Mouse (Mus musculus) testis, adult 2 months (tissue): ENCODE measurements around the gene Ssbp4. TPM values are rescaled to one million over a fixed set of nuclear protein-coding genes. Genes with fewer than 3 reads are reported as not detected.
"Not testable (repeated sequence)": the region's sequence is repeated elsewhere in the genome, so short reads cannot be mapped to it uniquely, and the experiment has no call there.

Experiments
- H3K27ac ChIP-seq: fragments of 200-500 bp; 2 replicates; pipeline ENCODE4 v1.5.1; 2012; ENCODE audit warnings: low read depth, low read length; ENCODE audit not compliant: control insufficient read depth, insufficient read depth
- H3K27me3 ChIP-seq: fragments of 200-500 bp; 2 replicates; pipeline ENCODE4 v1.6.1; 2012; ENCODE audit warnings: mild to moderate bottlenecking, low read length, moderate library complexity; ENCODE audit not compliant: control insufficient read depth, insufficient read depth
- H3K36me3 ChIP-seq: fragments of 200-500 bp; 2 replicates; pipeline ENCODE4 v1.6.1; 2012; ENCODE audit warnings: mild to moderate bottlenecking, low read length; ENCODE audit not compliant: control insufficient read depth, insufficient read depth
- H3K4me1 ChIP-seq: fragments of 200-500 bp; 2 replicates; pipeline ENCODE4 v1.6.1; 2012; ENCODE audit warnings: low read length; ENCODE audit not compliant: control insufficient read depth, insufficient read depth
- H3K4me3 ChIP-seq: fragments of 200-500 bp; 2 replicates; pipeline ENCODE4 v1.5.1; 2012; ENCODE audit warnings: low read depth, mild to moderate bottlenecking, low read length, moderate library complexity, mixed read lengths; ENCODE audit not compliant: control insufficient read depth
- CTCF ChIP-seq: fragments of 200-500 bp; IDR thresholded peaks from 2 replicates; pipeline ENCODE4 v1.5.1; 2012; ENCODE audit warnings: low read depth, mild to moderate bottlenecking, inconsistent platforms, low read length, moderate library complexity; ENCODE audit not compliant: control insufficient read depth, insufficient read depth, insufficient replicate concordance
- POLR2A ChIP-seq: fragments of 200-500 bp; IDR thresholded peaks from 2 replicates; pipeline ENCODE4 v1.6.1; 2012; ENCODE audit warnings: low read depth, mild to moderate bottlenecking, inconsistent platforms, low read length, moderate library complexity; ENCODE audit not compliant: control insufficient read depth
- polyA plus RNA-seq: library from polyadenylated mRNA; depleted of rRNA; stranded (reverse); fragments of >200 nt; gene quantifications from 2 replicates; pipeline ENCODE4 v1.2.3, GENCODE M21; 2012

Gene Ssbp4
- polyA plus RNA-seq, 1 experiment: 35.6 TPM

DNA sequence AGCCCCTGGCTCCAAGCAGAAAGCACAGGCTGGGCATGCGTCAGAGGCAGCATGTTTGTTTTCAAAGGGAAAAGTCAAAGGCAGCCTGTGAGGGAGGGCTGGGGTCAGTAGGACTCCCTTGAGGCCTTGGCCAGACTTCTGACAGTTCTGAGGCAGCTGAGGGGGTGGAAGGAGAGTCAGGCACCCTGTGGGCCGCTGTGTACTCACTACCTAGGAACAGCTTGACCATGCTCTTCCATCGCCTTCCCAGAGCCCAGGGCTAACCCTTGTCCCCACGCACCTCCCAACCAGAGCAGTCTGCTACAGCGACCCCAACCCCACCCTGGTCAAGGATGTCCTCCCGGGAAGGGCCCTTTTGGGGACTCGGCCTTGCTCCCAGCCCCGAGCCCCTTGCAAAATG, 15.5 kb downstream of the Ssbp4 start:
- H3K36me3 ChIP-seq: no peaks in the 10 kb centered on the region
- peaks cover 44% of the 10 kb centered on the region for H3K4me1 ChIP-seq

DNA sequence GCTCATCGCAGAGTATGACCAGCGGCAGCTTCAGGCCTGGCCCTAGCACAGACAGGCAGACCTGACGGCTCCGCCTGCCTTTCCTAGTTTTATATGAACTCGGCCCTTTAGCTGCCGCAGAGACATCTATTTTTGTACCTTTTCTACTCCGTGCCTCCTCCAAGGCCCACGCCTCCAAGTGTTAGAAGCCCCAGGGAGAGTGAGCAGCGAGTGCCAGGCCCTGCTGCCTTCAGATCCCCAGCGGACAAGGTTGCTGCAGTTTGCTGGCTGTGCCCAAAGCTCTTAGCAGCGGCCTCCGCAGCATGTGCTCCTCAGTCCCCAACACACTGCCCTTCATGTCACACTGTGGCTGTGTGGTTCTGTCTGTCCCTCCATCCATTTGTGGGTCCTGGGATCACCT, 17.1 kb downstream of the Ssbp4 start:
- Histone ChIP-seq H3K27ac (no peak overlapping the region), H3K4me1 (peaks cover 29% of the 10 kb centered on the region), H3K27me3 (no peaks in the 10 kb centered on the region), H3K36me3 (no peaks in the 10 kb centered on the region), H3K4me3 (no peak overlapping the region)
- TF ChIP-seq POLR2A (0 out of 2 replicates have a peak, but pooled peaks have one; percentile 4), CTCF (no peak)

More for the DNA sequence above, 15.5 kb downstream of the Ssbp4 start:
- Histone ChIP-seq H3K4me3 (peak overlapping the region; percentile 94), H3K27ac (peak overlapping the region; percentile 91), H3K27me3 (no peaks in the 10 kb centered on the region)
- TF ChIP-seq POLR2A: no peak
- TF ChIP-seq CTCF: no peak

GRCm38 (mm10) chr8:70587955-70588354, 20.7 kb downstream of the Ssbp4 start:
- not testable (repeated sequence) for H3K4me1 ChIP-seq, H3K27me3 ChIP-seq, H3K36me3 ChIP-seq, H3K27ac ChIP-seq, H3K4me3 ChIP-seq

GRCm38 (mm10) chr8:70585258-70585652, 23.4 kb downstream of the Ssbp4 start:
- H3K36me3 ChIP-seq: no peaks in the 10 kb centered on the region; the same call in none of the 2 replicates
- H3K27me3 ChIP-seq: no peaks in the 10 kb centered on the region
- H3K4me3 ChIP-seq: no peak overlapping the region
- no peak for TF ChIP-seq POLR2A
- TF ChIP-seq CTCF: peak; percentile 67; the same call in 1 of the 2 replicates
- H3K4me1 ChIP-seq: no peaks in the 10 kb centered on the region; the same call in 1 of the 2 replicates
- H3K27ac ChIP-seq: no peak overlapping the region

- H3K36me3 ChIP-seq: no peaks in the 10 kb centered on the region; the same call in none of the 2 replicates
- no peak overlapping the region for H3K27ac ChIP-seq
- TF ChIP-seq POLR2A: no peak
- no peak for TF ChIP-seq CTCF
- no peaks in the 10 kb centered on the region for H3K27me3 ChIP-seq
- H3K4me1 ChIP-seq: no peaks in the 10 kb centered on the region; the same call in 1 of the 2 replicates
- no peak overlapping the region for H3K4me3 ChIP-seq
Measured at GRCm38 (mm10) chr8:70584606-70585257, 23.9 kb downstream of the Ssbp4 start.

DNA sequence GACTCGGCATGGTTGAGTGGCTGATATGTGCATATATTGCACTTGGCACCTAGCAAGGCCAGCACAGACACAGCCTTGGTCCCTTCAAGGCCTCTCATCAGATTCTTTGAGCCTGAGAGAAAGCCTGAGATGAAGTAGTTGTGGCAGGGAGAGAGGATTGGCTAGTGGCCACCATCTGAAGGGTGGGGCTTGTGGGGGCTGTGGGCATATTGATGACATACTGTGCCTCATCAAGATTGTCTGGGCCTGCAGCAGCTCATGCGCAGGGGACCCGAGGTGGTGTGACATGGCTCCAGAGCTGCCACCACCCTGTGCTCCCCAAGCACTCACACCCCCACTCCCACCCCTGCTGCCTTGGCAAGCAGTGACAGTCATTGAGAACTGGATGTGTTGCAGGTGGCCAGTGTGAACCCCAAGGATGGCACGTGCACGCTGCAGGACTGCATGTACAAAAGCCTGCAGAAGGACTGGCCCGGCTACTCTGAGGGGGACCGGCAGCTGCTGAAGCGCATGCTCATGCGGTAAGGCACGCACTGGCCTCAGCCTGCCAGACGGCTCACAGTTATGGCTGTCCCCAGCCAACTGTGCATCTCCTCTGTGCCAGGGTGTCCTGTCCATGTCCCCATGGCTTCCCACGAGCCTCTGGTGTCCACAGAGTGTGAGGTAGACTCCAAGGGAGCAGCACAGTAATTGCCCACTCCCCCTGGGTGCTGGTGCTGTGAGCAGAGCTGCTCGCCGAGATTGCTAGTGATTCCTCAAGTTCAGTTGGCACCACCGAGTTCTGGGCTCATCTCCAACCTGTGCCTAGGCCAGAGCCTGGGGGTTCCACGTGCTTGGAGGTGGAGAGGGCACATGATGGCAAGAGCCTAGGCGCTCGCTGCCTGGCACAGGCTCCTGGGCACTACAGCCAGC, 24.9 kb downstream of the Ssbp4 start:
- Histone ChIP-seq H3K36me3 (no peaks in the 10 kb centered on the region; the same call in none of the 2 replicates), H3K27me3 (no peaks in the 10 kb centered on the region), H3K4me1 (no peaks in the 10 kb centered on the region; the same call in 1 of the 2 replicates), H3K27ac (no peak overlapping the region), H3K4me3 (no peak overlapping the region)
- TF ChIP-seq POLR2A (no peak), CTCF (no peak)

- peaks cover 2% of the 10 kb centered on the region for H3K36me3 ChIP-seq
- no peak for TF ChIP-seq POLR2A
- TF ChIP-seq CTCF: no peak
Measured at GRCm38 (mm10) chr8:70577207-70577606, 31.5 kb downstream of the Ssbp4 start.

More at GRCm38 (mm10) chr8:70577207-70577606, 31.5 kb downstream of the Ssbp4 start:
- Histone ChIP-seq H3K27me3 (no peaks in the 10 kb centered on the region), H3K4me1 (no peaks in the 10 kb centered on the region), H3K27ac (no peak overlapping the region), H3K4me3 (peak overlapping the region; percentile 61)
